Mouse (Mus musculus) C2C12 (cell line): ENCODE measurements at regions not wholly inside any gene's neighbourhood (a gene's known extent, or its start where the extent isn't known, plus 50 kb on each side); places are given as distances from the start of the nearest gene placed in this dataset.

Experiments used
- CEBPB ChIP-seq: IDR thresholded peaks from one replicate; pipeline ENCODE4 v1.6.1; 2011; ENCODE audit warnings: low read depth, mild to moderate bottlenecking, control low read depth, moderate library complexity
- CTCF ChIP-seq: IDR thresholded peaks from one replicate; pipeline ENCODE4 v1.5.1; 2011; ENCODE audit not compliant: control insufficient read depth, insufficient read depth, insufficient read length
- MAX ChIP-seq: IDR thresholded peaks from one replicate; pipeline ENCODE4 v1.6.1; 2011; ENCODE audit warnings: mild to moderate bottlenecking, control low read depth
- MYOD1 ChIP-seq: IDR thresholded peaks from one replicate; pipeline ENCODE4 v1.6.1; 2011; ENCODE audit warnings: low read depth; ENCODE audit not compliant: control insufficient read depth, insufficient read length
- MYOG ChIP-seq: IDR thresholded peaks from one replicate; pipeline ENCODE4 v1.6.1; 2011; ENCODE audit not compliant: control insufficient read depth, insufficient read length; ENCODE audit errors: extremely low read depth
- USF1 ChIP-seq: IDR thresholded peaks from one replicate; pipeline ENCODE4 v1.6.1; 2011; ENCODE audit warnings: low read depth, mild to moderate bottlenecking, control low read depth, moderate library complexity

- TF ChIP-seq CTCF, result no peak
- TF ChIP-seq CEBPB, result no peak
- TF ChIP-seq USF1, result no peak
- peak; percentile 56 for TF ChIP-seq MYOD1
- TF ChIP-seq MYOG, result no peak
- TF ChIP-seq MAX, result no peak
Measured at GRCm38 (mm10) chr15:61108957-61109356, 186.1 kb upstream of the A1bg start.
